Mouse (Mus musculus): Measurements from ENCODE around the gene Gpr1.
A peak's percentile ranks its signal among the peaks of the same experiment; 100 is the strongest.

- TF ChIP-seq POLR2A (IDR thresholded peaks at IDR 0.05; ENCODE audit: low read depth, low read length) (0 out of 2 replicates have a peak, but pooled peaks have one; percentile 14), CTCF (IDR thresholded peaks at IDR 0.05; ENCODE audit: borderline replicate concordance, insufficient read depth, low read length) (no peak)
These were observed 32.1 kb downstream of the Gpr1 start for GRCm38 (mm10) chr1:63182212-63182611.

All from embryonic fibroblast, embryonic 13.5 days (primary cell).